Mouse (Mus musculus): ENCODE data around the gene Usp46. TPM values are rescaled to one million over a fixed set of nuclear protein-coding genes. Genes with fewer than 3 reads are reported as not detected.
A peak's percentile ranks its signal among the peaks of the same experiment; 100 is the strongest.

Gene Usp46
- polyA plus RNA-seq, 1 experiment from 2014 or later: 27.3 TPM

- Histone ChIP-seq H3K27ac (ENCODE audit: low read length) (no peak overlapping the region), H3K4me3 (ENCODE audit: low read depth, low read length) (no peak overlapping the region), H3K9ac (replicated peaks; ENCODE audit: low read depth) (no peak overlapping the region), H3K9me3 (ENCODE audit: low read length) (no peaks in the 10 kb centered on the region), H3K4me1 (ENCODE audit: insufficient read depth, low read depth, low read length) (no peaks in the 10 kb centered on the region), H3K27me3 (replicated peaks; ENCODE audit: insufficient read depth, low read length) (no peaks in the 10 kb centered on the region), H3K4me2 (replicated peaks; ENCODE audit: low read depth, low read length) (no peak overlapping the region), H3K36me3 (ENCODE audit: insufficient read depth, low read length) (no peaks in the 10 kb centered on the region)
- WGBS: 79% methylated on average over 2 of the region's 2 CpGs
- ATAC-seq: no peak
- DNase-seq (ENCODE audit: low spot score): no peak
- no peak for TF ChIP-seq CTCF (IDR thresholded peaks at IDR 0.05)
- no peak for TF ChIP-seq EP300 (IDR thresholded peaks at IDR 0.05)
Measured at GRCm38 (mm10) chr5:74035454-74035853, 32.8 kb downstream of the Usp46 start.

DNA sequence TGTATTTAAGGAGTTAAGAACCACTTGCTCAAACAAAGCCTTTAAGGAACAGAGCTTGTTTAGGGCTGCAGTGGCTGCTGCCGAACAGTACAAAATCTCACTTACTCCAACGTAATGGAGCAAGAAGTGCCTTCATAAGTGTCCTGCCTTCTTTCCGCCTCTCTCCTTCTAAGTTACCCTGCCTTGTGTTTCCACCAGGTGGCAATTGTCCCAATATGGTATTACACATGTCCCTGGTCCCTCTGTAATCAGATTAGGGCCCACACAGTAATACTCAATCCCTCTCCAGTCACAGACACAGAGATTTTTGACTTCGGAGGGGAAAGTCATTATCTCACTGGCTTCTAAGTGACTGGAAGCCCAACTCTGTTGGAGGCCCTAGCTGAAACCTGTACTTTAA, 34.1 kb downstream of the Usp46 start:
- H3K9ac ChIP-seq (replicated peaks; ENCODE audit: low read depth): no peak overlapping the region
- H3K27ac ChIP-seq (ENCODE audit: low read length): no peak overlapping the region
- H3K4me3 ChIP-seq (ENCODE audit: low read depth, low read length): no peak overlapping the region
- no peaks in the 10 kb centered on the region for H3K9me3 ChIP-seq (ENCODE audit: low read length)
- H3K36me3 ChIP-seq (ENCODE audit: insufficient read depth, low read length): no peaks in the 10 kb centered on the region
- DNase-seq (ENCODE audit: low spot score): peak; percentile 37
- 65% methylated on average over 4 of the region's 4 CpGs for WGBS
- ATAC-seq: peak; percentile 37; the same call in 1 of the 2 replicates
- no peaks in the 10 kb centered on the region for H3K27me3 ChIP-seq (replicated peaks; ENCODE audit: insufficient read depth, low read length)
- H3K4me1 ChIP-seq (ENCODE audit: insufficient read depth, low read depth, low read length): no peaks in the 10 kb centered on the region
- H3K4me2 ChIP-seq (replicated peaks; ENCODE audit: low read depth, low read length): no peak overlapping the region
- peak; percentile 57 for TF ChIP-seq CTCF (IDR thresholded peaks at IDR 0.05)
- TF ChIP-seq EP300 (IDR thresholded peaks at IDR 0.05): no peak

GRCm38 (mm10) chr5:74029787-74030186, 38.4 kb downstream of the Usp46 start:
- 34% methylated on average over 7 of the region's 7 CpGs for WGBS
- DNase-seq (ENCODE audit: low spot score): peak; percentile 46
- Histone ChIP-seq H3K27ac (ENCODE audit: low read length) (no peak overlapping the region), H3K36me3 (ENCODE audit: insufficient read depth, low read length) (0 out of 2 replicates have a peak, but pooled peaks cover 8% of the 10 kb centered on the region), H3K4me1 (ENCODE audit: insufficient read depth, low read depth, low read length) (no peaks in the 10 kb centered on the region), H3K9me3 (ENCODE audit: low read length) (no peaks in the 10 kb centered on the region), H3K4me3 (ENCODE audit: low read depth, low read length) (no peak overlapping the region), H3K4me2 (replicated peaks; ENCODE audit: low read depth, low read length) (no peak overlapping the region), H3K27me3 (replicated peaks; ENCODE audit: insufficient read depth, low read length) (no peaks in the 10 kb centered on the region), H3K9ac (replicated peaks; ENCODE audit: low read depth) (no peak overlapping the region)
- ATAC-seq: peak; percentile 71
- TF ChIP-seq EP300 (IDR thresholded peaks at IDR 0.05) (peak; percentile 61), CTCF (IDR thresholded peaks at IDR 0.05) (no peak)

GRCm38 (mm10) chr5:74028691-74029479, 39.3 kb downstream of the Usp46 start:
- Histone ChIP-seq H3K9me3 (ENCODE audit: low read length) (no peaks in the 10 kb centered on the region), H3K4me1 (ENCODE audit: insufficient read depth, low read depth, low read length) (no peaks in the 10 kb centered on the region), H3K4me2 (replicated peaks; ENCODE audit: low read depth, low read length) (no peak overlapping the region), H3K36me3 (ENCODE audit: insufficient read depth, low read length) (0 out of 2 replicates have a peak, but pooled peaks cover 8% of the 10 kb centered on the region), H3K27ac (ENCODE audit: low read length) (no peak overlapping the region), H3K9ac (replicated peaks; ENCODE audit: low read depth) (no peak overlapping the region), H3K27me3 (replicated peaks; ENCODE audit: insufficient read depth, low read length) (no peaks in the 10 kb centered on the region), H3K4me3 (ENCODE audit: low read depth, low read length) (no peak overlapping the region)
- no peak for TF ChIP-seq CTCF (IDR thresholded peaks at IDR 0.05)
- no peak for TF ChIP-seq EP300 (IDR thresholded peaks at IDR 0.05)
- ATAC-seq (no peak), DNase-seq (ENCODE audit: low spot score) (no peak)
- 73% methylated on average over 25 of the region's 25 CpGs for WGBS

DNA sequence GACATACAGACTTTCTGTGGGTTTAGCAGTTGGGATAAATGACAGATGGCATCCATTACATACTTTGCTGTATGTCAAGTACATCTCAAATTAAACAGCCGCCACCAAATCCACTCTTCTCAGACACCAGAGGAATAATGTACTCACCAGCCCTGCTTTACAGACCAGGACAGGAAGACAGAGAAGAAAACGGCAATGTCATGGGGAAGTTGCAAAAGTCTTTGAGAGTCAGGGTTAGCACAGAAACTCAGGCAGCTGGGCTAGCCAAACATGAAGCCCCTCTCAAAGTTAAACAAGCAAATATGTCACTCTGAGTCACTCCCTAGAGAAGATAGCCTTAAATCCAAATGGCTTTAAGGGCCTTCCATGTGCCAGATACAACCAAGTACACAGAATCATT, 40.0 kb downstream of the Usp46 start:
- WGBS: 59% methylated on average over 2 of the region's 2 CpGs
- no peak overlapping the region for H3K27ac ChIP-seq (ENCODE audit: low read length)
- no peaks in the 10 kb centered on the region for H3K4me1 ChIP-seq (ENCODE audit: insufficient read depth, low read depth, low read length)
- H3K9me3 ChIP-seq (ENCODE audit: low read length): no peaks in the 10 kb centered on the region
- no peak overlapping the region for H3K4me2 ChIP-seq (replicated peaks; ENCODE audit: low read depth, low read length)
- H3K27me3 ChIP-seq (replicated peaks; ENCODE audit: insufficient read depth, low read length): no peaks in the 10 kb centered on the region
- DNase-seq (ENCODE audit: low spot score) (no peak), ATAC-seq (no peak)
- 0 out of 2 replicates have a peak, but pooled peaks cover 8% of the 10 kb centered on the region for H3K36me3 ChIP-seq (ENCODE audit: insufficient read depth, low read length)
- no peak for TF ChIP-seq EP300 (IDR thresholded peaks at IDR 0.05)
- no peak for TF ChIP-seq CTCF (IDR thresholded peaks at IDR 0.05)
- no peak overlapping the region for H3K4me3 ChIP-seq (ENCODE audit: low read depth, low read length)
- no peak overlapping the region for H3K9ac ChIP-seq (replicated peaks; ENCODE audit: low read depth)

GRCm38 (mm10) chr5:74020506-74020905, 47.7 kb downstream of the Usp46 start:
- TF ChIP-seq CTCF (IDR thresholded peaks at IDR 0.05) (no peak), EP300 (IDR thresholded peaks at IDR 0.05) (no peak)
- H3K27me3 ChIP-seq (replicated peaks; ENCODE audit: insufficient read depth, low read length): no peaks in the 10 kb centered on the region
- H3K36me3 ChIP-seq (ENCODE audit: insufficient read depth, low read length): no peaks in the 10 kb centered on the region; the same call in 1 of the 2 replicates
- no peak overlapping the region for H3K4me3 ChIP-seq (ENCODE audit: low read depth, low read length)
- DNase-seq (ENCODE audit: low spot score) (no peak), ATAC-seq (no peak)
- WGBS: 92% methylated on average over 4 of the region's 4 CpGs
- H3K4me1 ChIP-seq (ENCODE audit: insufficient read depth, low read depth, low read length): no peaks in the 10 kb centered on the region
- H3K27ac ChIP-seq (ENCODE audit: low read length): no peak overlapping the region
- H3K9me3 ChIP-seq (ENCODE audit: low read length): no peaks in the 10 kb centered on the region
- H3K9ac ChIP-seq (replicated peaks; ENCODE audit: low read depth): no peak overlapping the region
- H3K4me2 ChIP-seq (replicated peaks; ENCODE audit: low read depth, low read length): no peak overlapping the region
